Mouse (Mus musculus) midbrain, postnatal 0 days (tissue): ENCODE measurements around the gene Mark4. TPM values are rescaled to one million over a fixed set of nuclear protein-coding genes. Genes with fewer than 3 reads are reported as not detected.

ENCODE experiments used
- ATAC-seq: fragments of 200-750 bp; cut with Nextera tagmentation; 2 replicates; pipeline ENCODE4 v1.8.0; 2017; ENCODE audit warnings: moderate number of reproducible peaks, mild to moderate bottlenecking, moderate TSS enrichment, moderate library complexity; ENCODE audit not compliant: low FRiP score
- DNase-seq: peaks from one replicate; pipeline ENCODE4 v3.0.0-alpha.2; 2015; ENCODE audit warnings: low spot score
- H3K27ac ChIP-seq: fragments of 300-500 bp; sonication (generic); 2 replicates; pipeline ENCODE4 v1.5.1; 2014; ENCODE audit warnings: low read depth, mild to moderate bottlenecking, low read length, mixed read lengths
- H3K27me3 ChIP-seq: fragments of 300-500 bp; sonication (generic); 2 replicates; pipeline ENCODE4 v1.6.1; 2014; ENCODE audit warnings: low read length, control low read depth, mixed read lengths; ENCODE audit not compliant: insufficient read depth
- H3K36me3 ChIP-seq: fragments of 300-500 bp; sonication (generic); 2 replicates; pipeline ENCODE4 v1.6.1; 2014; ENCODE audit warnings: low read length, control low read depth, mixed read lengths; ENCODE audit not compliant: insufficient read depth
- H3K4me1 ChIP-seq: fragments of 300-500 bp; sonication (generic); 2 replicates; pipeline ENCODE4 v1.6.1; 2014; ENCODE audit warnings: mild to moderate bottlenecking, control low read depth, antibody characterized with exemption, low read length, mixed read lengths; ENCODE audit not compliant: insufficient read depth
- H3K4me2 ChIP-seq: fragments of 300-500 bp; sonication (generic); 2 replicates; pipeline ENCODE4 v1.6.1; 2014; ENCODE audit warnings: low read depth, mild to moderate bottlenecking, low read length, mixed read lengths; ENCODE audit not compliant: poor library complexity, severe bottlenecking
- H3K4me3 ChIP-seq: fragments of 300-500 bp; sonication (generic); 2 replicates; pipeline ENCODE4 v1.5.1; 2014; ENCODE audit warnings: low read depth, mild to moderate bottlenecking, low read length, moderate library complexity
- H3K9ac ChIP-seq: fragments of 300-500 bp; sonication (generic); replicated peaks from 2 replicates; pipeline ENCODE4 v1.6.1; 2014; ENCODE audit warnings: mild to moderate bottlenecking, low read length, moderate library complexity, mixed read lengths; ENCODE audit not compliant: poor library complexity, severe bottlenecking
- H3K9me3 ChIP-seq: fragments of 300-500 bp; sonication (generic); 2 replicates; pipeline ENCODE4 v1.6.1; 2016; ENCODE audit warnings: low read length, control low read depth
- CTCF ChIP-seq: IDR thresholded peaks from 2 replicates; pipeline ENCODE4 v1.5.1; 2016; ENCODE audit warnings: antibody characterized with exemption, mild to moderate bottlenecking
- WGBS: fragments of 180-500 bp; shearing (Covaris S2); extraction: QIAGEN DNeasy Blood & Tissue Kit; methylation state at CpG from one replicate; pipeline ENCODE4 v1.1.7; 2014; 5-methylcytosine and 5-hydroxymethylcytosine counted together
- polyA plus RNA-seq: library from polyadenylated mRNA; unstranded; fragments of >200 nt; fragmentation: Nextera tagmentation; extraction: Ambion mirVana; gene quantifications from 2 replicates; pipeline ENCODE4 v1.2.1, GENCODE M21; 2015
- total RNA-seq: library from RNA; depleted of rRNA; stranded (reverse); fragments of >200 nt; gene quantifications from 2 replicates; pipeline ENCODE4 v1.2.3, GENCODE M21; 2014; rRNA removed

The Mark4 gene
- total RNA-seq (58.1 and 68.9 TPM in 2 replicates), polyA plus RNA-seq (16.2 and 17.0 TPM in 2 replicates)

DNA sequence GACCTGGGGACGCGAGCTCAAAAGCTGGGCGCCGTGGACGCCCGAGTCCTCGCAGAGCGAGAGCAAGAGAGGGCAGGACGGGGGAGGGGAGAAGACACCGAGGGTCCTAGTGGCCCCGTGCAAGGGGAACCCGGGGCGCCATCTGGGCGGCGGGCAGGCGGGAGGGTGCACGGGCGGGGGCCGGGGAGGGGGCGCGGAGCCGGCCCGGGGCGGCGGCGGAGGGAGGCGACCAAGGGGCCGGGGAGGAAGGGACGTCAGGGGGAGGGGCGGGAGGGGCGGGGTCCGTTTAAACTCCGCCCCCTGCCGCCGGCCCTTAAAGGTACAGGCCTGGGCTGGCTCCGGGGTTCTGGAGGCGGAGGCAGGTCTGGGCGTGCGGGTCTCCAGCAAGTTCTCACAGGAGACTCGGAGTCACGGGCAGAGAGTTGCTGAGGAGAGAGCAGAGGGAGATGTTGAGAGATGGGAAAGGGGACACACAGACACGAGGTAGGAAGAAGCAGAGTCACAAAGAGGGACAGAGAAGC is at the start of gene Mark4:
Gene Mark4 (minus strand): TSS at position 231 of the 521 bp plus-strand sequence.
- H3K36me3 ChIP-seq: no peaks in the 10 kb centered on the region
- H3K27me3 ChIP-seq: no peaks in the 10 kb centered on the region
- peak within 1 kb of the TSS; percentile 81 for H3K27ac ChIP-seq
- H3K4me3 ChIP-seq: peak within 1 kb of the TSS; percentile 92
- H3K4me1 ChIP-seq: peaks cover 13% of the 10 kb centered on the region
- H3K9ac ChIP-seq: peak within 1 kb of the TSS; percentile 94
- no peaks in the 10 kb centered on the region for H3K9me3 ChIP-seq
- ATAC-seq: peak; percentile 74
- DNase-seq: peak; percentile 84
- WGBS: 2% methylated on average over 21 of the region's 42 CpGs
- peak within 1 kb of the TSS; percentile 95 for H3K4me2 ChIP-seq
- no peak for TF ChIP-seq CTCF

DNA sequence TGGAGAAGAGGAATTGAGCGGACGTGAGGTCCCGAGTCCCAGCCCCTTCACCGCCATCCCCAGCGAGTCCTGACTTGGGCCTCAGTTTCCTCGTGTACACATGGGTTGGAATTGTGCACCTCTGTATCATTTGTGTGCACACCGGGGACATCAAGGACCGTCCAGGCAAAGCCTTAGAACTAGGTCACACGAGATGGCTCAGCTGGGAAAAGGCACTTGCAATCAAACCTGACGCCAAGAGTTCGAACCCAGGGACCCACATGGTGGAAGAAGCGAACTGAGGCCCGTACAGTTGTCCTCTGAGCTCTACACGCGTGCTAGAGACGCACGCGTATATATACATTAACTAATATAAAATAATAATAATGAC is 49.0 kb upstream of the Mark4 start:
- no peak for ATAC-seq
- TF ChIP-seq CTCF: no peak
- no peaks in the 10 kb centered on the region for H3K36me3 ChIP-seq
- H3K9ac ChIP-seq: peak overlapping the region; percentile 65
- H3K4me2 ChIP-seq: peak overlapping the region; percentile 93
- no peaks in the 10 kb centered on the region for H3K27me3 ChIP-seq
- peak overlapping the region; percentile 78 for H3K27ac ChIP-seq
- H3K4me3 ChIP-seq: peak overlapping the region; percentile 53
- H3K4me1 ChIP-seq: peaks cover 3% of the 10 kb centered on the region; the same call in 1 of the 2 replicates
- 3% methylated on average over 18 of the region's 18 CpGs for WGBS
- H3K9me3 ChIP-seq: no peaks in the 10 kb centered on the region
- no peak for DNase-seq

DNA sequence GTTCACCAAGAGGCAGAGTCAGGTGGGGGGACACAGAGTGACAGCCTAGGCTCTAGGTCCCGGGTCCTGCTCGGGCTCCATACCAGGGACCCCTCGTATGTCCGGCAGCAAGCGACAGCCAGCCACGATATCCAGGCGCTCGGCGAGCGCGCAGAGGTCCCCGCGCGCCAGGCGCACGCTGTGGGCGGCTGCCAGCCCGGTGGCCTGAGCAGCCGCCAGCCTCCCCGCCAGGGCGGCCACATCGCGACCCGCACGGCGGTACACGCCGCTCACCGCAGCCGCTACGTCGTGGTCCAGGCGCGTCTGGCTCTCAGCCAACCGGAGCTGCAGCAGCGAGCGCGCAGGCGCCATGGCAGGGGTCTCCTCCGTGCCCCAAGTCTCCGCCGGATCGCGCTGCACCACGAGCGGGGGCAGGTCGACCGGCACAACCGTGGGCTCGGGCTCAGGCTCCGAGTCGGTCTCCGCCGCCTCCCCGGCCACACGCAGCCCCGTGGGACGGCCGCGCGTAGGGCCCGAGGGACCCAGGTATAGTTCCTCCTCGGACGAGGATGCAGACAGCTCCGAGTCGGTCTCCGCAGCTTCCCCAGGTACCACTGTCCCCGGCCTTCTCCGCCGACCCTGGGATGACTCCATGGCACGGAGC is 48.5 kb upstream of the Mark4 start:
- ATAC-seq: 0 out of 2 replicates have a peak, but pooled peaks have one; percentile 4

DNA sequence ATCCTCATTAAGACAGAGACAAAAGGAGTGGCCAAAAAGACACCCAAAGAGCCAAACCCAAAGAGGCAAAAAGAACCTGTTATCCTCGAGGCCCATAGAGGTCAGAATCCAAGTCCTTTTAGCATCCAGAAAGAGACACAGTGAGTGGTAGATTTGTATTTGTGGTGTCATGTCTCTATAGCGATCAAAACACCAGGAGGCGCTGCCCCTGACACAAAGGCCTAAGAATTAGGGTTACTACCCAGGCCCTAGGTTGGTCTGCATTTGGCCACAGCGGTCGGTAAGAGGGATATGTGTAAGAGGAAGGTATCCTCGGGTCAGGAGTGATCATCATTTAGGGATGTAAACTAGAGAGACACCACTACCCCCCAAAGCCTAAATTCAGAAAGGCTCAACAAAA is 47.7 kb upstream of the Mark4 start:
- Histone ChIP-seq H3K4me1 (peaks cover 3% of the 10 kb centered on the region; the same call in 1 of the 2 replicates), H3K36me3 (no peaks in the 10 kb centered on the region), H3K4me2 (peak overlapping the region; percentile 93), H3K9ac (no peak overlapping the region; the same call in 1 of the 2 replicates), H3K4me3 (peak overlapping the region; percentile 53), H3K27ac (0 out of 2 replicates have a peak overlapping the region, but pooled peaks have one; percentile 78), H3K27me3 (no peaks in the 10 kb centered on the region), H3K9me3 (no peaks in the 10 kb centered on the region)
- peak; percentile 48 for TF ChIP-seq CTCF
- WGBS: 18% methylated on average over 6 of the region's 6 CpGs
- ATAC-seq (no peak), DNase-seq (no peak)

More for the DNA sequence above, 48.5 kb upstream of the Mark4 start:
- H3K4me2 ChIP-seq: peak overlapping the region; percentile 93
- no peaks in the 10 kb centered on the region for H3K27me3 ChIP-seq
- H3K36me3 ChIP-seq: no peaks in the 10 kb centered on the region
- peaks cover 3% of the 10 kb centered on the region; the same call in 1 of the 2 replicates for H3K4me1 ChIP-seq
- H3K9me3 ChIP-seq: no peaks in the 10 kb centered on the region
- WGBS: under 1% methylated on average over 63 of the region's 71 CpGs
- peak overlapping the region; percentile 53 for H3K4me3 ChIP-seq
- TF ChIP-seq CTCF: no peak
- peak; percentile 82 for DNase-seq
- H3K9ac ChIP-seq: peak overlapping the region; percentile 65
- H3K27ac ChIP-seq: peak overlapping the region; percentile 78

DNA sequence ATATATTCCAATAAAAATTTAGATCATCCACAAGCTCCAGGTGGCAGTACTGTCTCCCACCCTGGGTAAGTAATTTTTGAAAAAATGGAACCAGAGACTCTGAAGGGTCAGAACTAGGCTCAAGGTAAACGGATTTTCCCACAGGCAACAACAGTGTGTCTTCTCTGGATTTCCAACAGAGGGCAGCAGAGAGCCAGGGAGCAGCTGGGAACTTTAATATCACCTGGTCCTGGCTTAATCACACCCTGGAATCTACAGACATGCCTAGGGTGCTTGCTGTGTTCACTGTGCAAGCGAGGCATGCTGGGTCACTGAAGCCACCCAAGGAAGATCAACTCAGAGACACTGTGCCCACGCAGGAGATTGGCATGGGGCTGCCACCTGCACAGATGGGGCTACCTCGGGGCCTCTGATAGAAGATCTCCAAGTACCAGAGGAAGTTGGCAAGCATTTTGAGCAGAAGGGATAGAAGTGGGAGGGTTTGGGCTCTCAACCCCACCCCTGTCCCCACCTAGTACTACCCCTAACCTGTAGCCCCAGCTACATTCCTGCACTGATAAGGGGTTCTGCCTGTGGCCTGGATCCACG is 45.0 kb upstream of the Mark4 start:
- peak; percentile 82 for TF ChIP-seq CTCF
- H3K27me3 ChIP-seq: no peaks in the 10 kb centered on the region
- no peak overlapping the region for H3K4me2 ChIP-seq
- no peak overlapping the region for H3K9ac ChIP-seq
- no peak overlapping the region for H3K4me3 ChIP-seq
- 44% methylated on average over 5 of the region's 5 CpGs for WGBS
- no peaks in the 10 kb centered on the region for H3K9me3 ChIP-seq
- H3K27ac ChIP-seq: no peak overlapping the region
- DNase-seq (peak; percentile 54), ATAC-seq (no peak)
- no peaks in the 10 kb centered on the region for H3K36me3 ChIP-seq
- H3K4me1 ChIP-seq: no peaks in the 10 kb centered on the region

DNA sequence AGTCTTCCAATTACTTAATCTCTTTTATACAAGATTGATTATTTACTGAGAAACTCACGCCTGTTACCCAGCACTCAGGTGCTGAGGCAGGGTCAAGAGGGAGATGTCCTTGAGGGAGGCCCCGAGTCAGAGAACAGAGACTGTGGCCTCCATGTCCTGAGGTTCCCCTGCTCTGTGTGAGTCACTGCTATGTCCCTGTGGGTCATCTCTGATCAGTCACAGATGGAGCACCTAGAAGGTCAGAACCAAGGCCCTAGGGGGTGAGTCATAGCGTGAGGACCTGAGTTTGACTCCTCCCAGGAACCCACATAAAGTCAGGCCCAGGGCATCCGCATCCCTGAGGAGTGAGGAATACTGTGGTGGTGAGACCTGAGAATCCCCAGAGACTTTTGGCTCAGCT is 43.0 kb upstream of the Mark4 start:
- no peaks in the 10 kb centered on the region for H3K9me3 ChIP-seq
- 77% methylated on average over 4 of the region's 4 CpGs for WGBS
- no peaks in the 10 kb centered on the region for H3K36me3 ChIP-seq
- H3K4me3 ChIP-seq: no peak overlapping the region
- no peak overlapping the region for H3K4me2 ChIP-seq
- no peak for TF ChIP-seq CTCF
- no peaks in the 10 kb centered on the region for H3K27me3 ChIP-seq
- DNase-seq (no peak), ATAC-seq (no peak)
- no peaks in the 10 kb centered on the region for H3K4me1 ChIP-seq
- H3K9ac ChIP-seq: no peak overlapping the region
- H3K27ac ChIP-seq: no peak overlapping the region
